Mouse (Mus musculus): Measurements from ENCODE around the gene Tlx1. TPM values are rescaled to one million over a fixed set of nuclear protein-coding genes. Genes with fewer than 3 reads are reported as not detected.
A peak's percentile ranks its signal among the peaks of the same experiment; 100 is the strongest.

Tlx1 gene
- polyA plus RNA-seq (2014; fragmentation: Nextera tagmentation; extraction: Ambion mirVana), result 0.27 and 0.32 TPM in 2 replicates

GRCm38 (mm10) chr19:45150490-45151181, at the start of gene Tlx1:
Gene Tlx1, plus strand, starts transcription at chr19:45150680.
- Histone ChIP-seq H3K9me3 (ENCODE audit: control insufficient read depth, low read length) (peaks cover 4% of the 10 kb centered on the region; the same call in 1 of the 2 replicates), H3K27me3 (ENCODE audit: control insufficient read depth, insufficient read depth, low read length) (peaks cover 99% of the 10 kb centered on the region), H3K36me3 (ENCODE audit: control insufficient read depth, insufficient read depth, low read length) (no peaks in the 10 kb centered on the region), H3K4me1 (ENCODE audit: control insufficient read depth, insufficient read depth, low read length) (peaks cover 6% of the 10 kb centered on the region), H3K27ac (ENCODE audit: low read depth, low read length) (no peak within 1 kb of the TSS), H3K4me3 (ENCODE audit: low read depth, low read length) (peak within 1 kb of the TSS; percentile 13; the same call in 1 of the 2 replicates), H3K4me2 (peak within 1 kb of the TSS; percentile 35), H3K9ac (ENCODE audit: low read length) (no peak within 1 kb of the TSS)
- DNase-seq (ENCODE audit: low spot score, missing footprints) (peak; percentile 95), ATAC-seq (ENCODE audit: low FRiP score) (peak; percentile 42; the same call in 1 of the 2 replicates)
- WGBS, result under 1% methylated on average over 60 of the region's 61 CpGs

GRCm38 (mm10) chr19:45105591-45105990, 44.9 kb upstream of the Tlx1 start:
- H3K4me3 ChIP-seq (ENCODE audit: low read depth, low read length), result no peak overlapping the region
- no peak overlapping the region for H3K9ac ChIP-seq (ENCODE audit: low read length)
- WGBS, result 68% methylated on average over 1 of the region's 1 CpGs
- no peaks in the 10 kb centered on the region for H3K36me3 ChIP-seq (ENCODE audit: control insufficient read depth, insufficient read depth, low read length)
- no peaks in the 10 kb centered on the region for H3K9me3 ChIP-seq (ENCODE audit: control insufficient read depth, low read length)
- no peak for ATAC-seq (ENCODE audit: low FRiP score)
- no peak overlapping the region for H3K27ac ChIP-seq (ENCODE audit: low read depth, low read length)
- no peak for DNase-seq (ENCODE audit: low spot score, missing footprints)
- H3K4me1 ChIP-seq (ENCODE audit: control insufficient read depth, insufficient read depth, low read length), result no peaks in the 10 kb centered on the region
- H3K27me3 ChIP-seq (ENCODE audit: control insufficient read depth, insufficient read depth, low read length), result no peaks in the 10 kb centered on the region; the same call in 1 of the 2 replicates
- H3K4me2 ChIP-seq, result no peak overlapping the region

GRCm38 (mm10) chr19:45106689-45107088, 43.8 kb upstream of the Tlx1 start:
- 52% methylated on average over 6 of the region's 6 CpGs for WGBS

GRCm38 (mm10) chr19:45110681-45111080, 39.8 kb upstream of the Tlx1 start:
- H3K9me3 ChIP-seq (ENCODE audit: control insufficient read depth, low read length), result no peaks in the 10 kb centered on the region
- H3K27ac ChIP-seq (ENCODE audit: low read depth, low read length), result no peak overlapping the region
- ATAC-seq (ENCODE audit: low FRiP score) (no peak), DNase-seq (ENCODE audit: low spot score, missing footprints) (peak; percentile 28)
- peaks cover 10% of the 10 kb centered on the region for H3K4me1 ChIP-seq (ENCODE audit: control insufficient read depth, insufficient read depth, low read length)
- no peaks in the 10 kb centered on the region for H3K36me3 ChIP-seq (ENCODE audit: control insufficient read depth, insufficient read depth, low read length)
- 78% methylated on average over 8 of the region's 8 CpGs for WGBS
- H3K9ac ChIP-seq (ENCODE audit: low read length), result no peak overlapping the region
- no peaks in the 10 kb centered on the region; the same call in 1 of the 2 replicates for H3K27me3 ChIP-seq (ENCODE audit: control insufficient read depth, insufficient read depth, low read length)
- H3K4me3 ChIP-seq (ENCODE audit: low read depth, low read length), result no peak overlapping the region
- no peak overlapping the region for H3K4me2 ChIP-seq

More at GRCm38 (mm10) chr19:45106689-45107088, 43.8 kb upstream of the Tlx1 start:
- Histone ChIP-seq H3K27ac (ENCODE audit: low read depth, low read length) (no peak overlapping the region), H3K9me3 (ENCODE audit: control insufficient read depth, low read length) (no peaks in the 10 kb centered on the region), H3K9ac (ENCODE audit: low read length) (no peak overlapping the region), H3K4me2 (no peak overlapping the region), H3K4me1 (ENCODE audit: control insufficient read depth, insufficient read depth, low read length) (no peaks in the 10 kb centered on the region), H3K27me3 (ENCODE audit: control insufficient read depth, insufficient read depth, low read length) (no peaks in the 10 kb centered on the region; the same call in 1 of the 2 replicates), H3K4me3 (ENCODE audit: low read depth, low read length) (no peak overlapping the region), H3K36me3 (ENCODE audit: control insufficient read depth, insufficient read depth, low read length) (no peaks in the 10 kb centered on the region)
- DNase-seq (ENCODE audit: low spot score, missing footprints) (no peak), ATAC-seq (ENCODE audit: low FRiP score) (no peak)

- WGBS, result 80% methylated on average over 6 of the region's 6 CpGs
- H3K4me3 ChIP-seq (ENCODE audit: low read depth, low read length), result no peak overlapping the region
- no peak overlapping the region for H3K4me2 ChIP-seq
- H3K9me3 ChIP-seq (ENCODE audit: control insufficient read depth, low read length), result no peaks in the 10 kb centered on the region
- peak; percentile 76 for DNase-seq (ENCODE audit: low spot score, missing footprints)
- no peaks in the 10 kb centered on the region for H3K36me3 ChIP-seq (ENCODE audit: control insufficient read depth, insufficient read depth, low read length)
- ATAC-seq (ENCODE audit: low FRiP score), result no peak
- H3K4me1 ChIP-seq (ENCODE audit: control insufficient read depth, insufficient read depth, low read length), result peaks cover 10% of the 10 kb centered on the region
- H3K9ac ChIP-seq (ENCODE audit: low read length), result no peak overlapping the region
- peaks cover 2% of the 10 kb centered on the region; the same call in 1 of the 2 replicates for H3K27me3 ChIP-seq (ENCODE audit: control insufficient read depth, insufficient read depth, low read length)
- H3K27ac ChIP-seq (ENCODE audit: low read depth, low read length), result no peak overlapping the region
Observed at GRCm38 (mm10) chr19:45112444-45112843, 38.0 kb upstream of the Tlx1 start.

GRCm38 (mm10) chr19:45113791-45114460, 36.6 kb upstream of the Tlx1 start:
- Histone ChIP-seq H3K4me2 (peak overlapping the region; percentile 27), H3K27me3 (ENCODE audit: control insufficient read depth, insufficient read depth, low read length) (peaks cover 2% of the 10 kb centered on the region), H3K9ac (ENCODE audit: low read length) (peak overlapping the region; percentile 57), H3K9me3 (ENCODE audit: control insufficient read depth, low read length) (no peaks in the 10 kb centered on the region), H3K4me1 (ENCODE audit: control insufficient read depth, insufficient read depth, low read length) (peaks cover 10% of the 10 kb centered on the region), H3K36me3 (ENCODE audit: control insufficient read depth, insufficient read depth, low read length) (no peaks in the 10 kb centered on the region), H3K4me3 (ENCODE audit: low read depth, low read length) (no peak overlapping the region), H3K27ac (ENCODE audit: low read depth, low read length) (no peak overlapping the region)
- WGBS, result 1% methylated on average over 18 of the region's 18 CpGs
- peak; percentile 77 for ATAC-seq (ENCODE audit: low FRiP score)
- peak; percentile 95 for DNase-seq (ENCODE audit: low spot score, missing footprints)

- H3K36me3 ChIP-seq (ENCODE audit: control insufficient read depth, insufficient read depth, low read length), result no peaks in the 10 kb centered on the region
- peaks cover 2% of the 10 kb centered on the region for H3K27me3 ChIP-seq (ENCODE audit: control insufficient read depth, insufficient read depth, low read length)
- ATAC-seq (ENCODE audit: low FRiP score), result no peak
- no peak overlapping the region for H3K9ac ChIP-seq (ENCODE audit: low read length)
- peaks cover 10% of the 10 kb centered on the region for H3K4me1 ChIP-seq (ENCODE audit: control insufficient read depth, insufficient read depth, low read length)
- no peak overlapping the region for H3K4me2 ChIP-seq
- WGBS, result 58% methylated on average over 2 of the region's 3 CpGs
- H3K4me3 ChIP-seq (ENCODE audit: low read depth, low read length), result no peak overlapping the region
- no peak overlapping the region for H3K27ac ChIP-seq (ENCODE audit: low read depth, low read length)
- no peaks in the 10 kb centered on the region for H3K9me3 ChIP-seq (ENCODE audit: control insufficient read depth, low read length)
- peak; percentile 83 for DNase-seq (ENCODE audit: low spot score, missing footprints)
Observed at GRCm38 (mm10) chr19:45114772-45115171, 35.7 kb upstream of the Tlx1 start.

GRCm38 (mm10) chr19:45116798-45117197, 33.7 kb upstream of the Tlx1 start:
- H3K27me3 ChIP-seq (ENCODE audit: control insufficient read depth, insufficient read depth, low read length), result peaks cover 2% of the 10 kb centered on the region
- H3K4me3 ChIP-seq (ENCODE audit: low read depth, low read length), result no peak overlapping the region
- H3K27ac ChIP-seq (ENCODE audit: low read depth, low read length), result no peak overlapping the region
- ATAC-seq (ENCODE audit: low FRiP score) (no peak), DNase-seq (ENCODE audit: low spot score, missing footprints) (peak; percentile 84)
- H3K9ac ChIP-seq (ENCODE audit: low read length), result no peak overlapping the region
- no peaks in the 10 kb centered on the region for H3K36me3 ChIP-seq (ENCODE audit: control insufficient read depth, insufficient read depth, low read length)
- no peak overlapping the region for H3K4me2 ChIP-seq
- no peaks in the 10 kb centered on the region for H3K9me3 ChIP-seq (ENCODE audit: control insufficient read depth, low read length)
- 80% methylated on average over 1 of the region's 1 CpGs for WGBS
- H3K4me1 ChIP-seq (ENCODE audit: control insufficient read depth, insufficient read depth, low read length), result peaks cover 10% of the 10 kb centered on the region
